Mouse (Mus musculus) forebrain, embryonic 14.5 days (tissue): ENCODE data around the gene Rpl5. TPM values are rescaled to one million over a fixed set of nuclear protein-coding genes. Genes with fewer than 3 reads are reported as not detected.

Experiments
- ATAC-seq: fragments of 200-750 bp; cut with Nextera tagmentation; 2 replicates; pipeline ENCODE4 v1.8.0; 2017; ENCODE audit warnings: mild to moderate bottlenecking, moderate library complexity
- DNase-seq: peaks from one replicate; pipeline ENCODE4 v3.0.0-alpha.2; 2015; ENCODE audit warnings: low spot score
- H3K27ac ChIP-seq: fragments of 300-500 bp; sonication (generic); 2 replicates; pipeline ENCODE4 v1.5.1; 2014; ENCODE audit warnings: low read depth, mild to moderate bottlenecking, control low read depth, low read length, moderate library complexity
- H3K27me3 ChIP-seq: fragments of 300-500 bp; sonication (generic); replicated peaks from 2 replicates; pipeline ENCODE4 v1.6.1; 2014; ENCODE audit warnings: low read length, control low read depth, mixed read lengths; ENCODE audit not compliant: control insufficient read depth, insufficient read depth
- H3K36me3 ChIP-seq: fragments of 300-500 bp; sonication (generic); 2 replicates; pipeline ENCODE4 v1.6.1; 2014; ENCODE audit warnings: low read length, control low read depth; ENCODE audit not compliant: control insufficient read depth, insufficient read depth
- H3K4me1 ChIP-seq: fragments of 300-500 bp; sonication (generic); 2 replicates; pipeline ENCODE4 v1.6.1; 2014; ENCODE audit warnings: antibody characterized with exemption, low read length, control low read depth; ENCODE audit not compliant: control insufficient read depth, insufficient read depth
- H3K4me2 ChIP-seq: fragments of 300-500 bp; sonication (generic); 2 replicates; pipeline ENCODE4 v1.6.1; 2014; ENCODE audit warnings: mild to moderate bottlenecking, control low read depth, low read length
- H3K4me3 ChIP-seq: fragments of 300-500 bp; sonication (generic); 2 replicates; pipeline ENCODE4 v1.5.1; 2014; ENCODE audit warnings: low read depth, low read length, control low read depth
- H3K9ac ChIP-seq: fragments of 300-500 bp; sonication (generic); 2 replicates; pipeline ENCODE4 v1.6.1; 2014; ENCODE audit warnings: mild to moderate bottlenecking, low read length, control low read depth, moderate library complexity
- H3K9me3 ChIP-seq: fragments of 300-500 bp; sonication (generic); replicated peaks from 2 replicates; pipeline ENCODE4 v1.6.1; 2016; ENCODE audit warnings: low read length, control low read depth, mixed read lengths; ENCODE audit not compliant: control insufficient read depth
- WGBS: fragments of 180-500 bp; shearing (Covaris S2); extraction: QIAGEN DNeasy Blood & Tissue Kit; methylation state at CpG from one replicate; pipeline ENCODE4 v1.1.7; 2014; 5-methylcytosine and 5-hydroxymethylcytosine counted together
- polyA plus RNA-seq: library from polyadenylated mRNA; unstranded; fragments of >200 nt; fragmentation: Nextera tagmentation; extraction: Ambion mirVana; gene quantifications from 2 replicates; pipeline ENCODE4 v1.2.1, GENCODE M21; 2014

Gene Rpl5
- 63.5 and 65.3 TPM in 2 replicates for polyA plus RNA-seq

DNA sequence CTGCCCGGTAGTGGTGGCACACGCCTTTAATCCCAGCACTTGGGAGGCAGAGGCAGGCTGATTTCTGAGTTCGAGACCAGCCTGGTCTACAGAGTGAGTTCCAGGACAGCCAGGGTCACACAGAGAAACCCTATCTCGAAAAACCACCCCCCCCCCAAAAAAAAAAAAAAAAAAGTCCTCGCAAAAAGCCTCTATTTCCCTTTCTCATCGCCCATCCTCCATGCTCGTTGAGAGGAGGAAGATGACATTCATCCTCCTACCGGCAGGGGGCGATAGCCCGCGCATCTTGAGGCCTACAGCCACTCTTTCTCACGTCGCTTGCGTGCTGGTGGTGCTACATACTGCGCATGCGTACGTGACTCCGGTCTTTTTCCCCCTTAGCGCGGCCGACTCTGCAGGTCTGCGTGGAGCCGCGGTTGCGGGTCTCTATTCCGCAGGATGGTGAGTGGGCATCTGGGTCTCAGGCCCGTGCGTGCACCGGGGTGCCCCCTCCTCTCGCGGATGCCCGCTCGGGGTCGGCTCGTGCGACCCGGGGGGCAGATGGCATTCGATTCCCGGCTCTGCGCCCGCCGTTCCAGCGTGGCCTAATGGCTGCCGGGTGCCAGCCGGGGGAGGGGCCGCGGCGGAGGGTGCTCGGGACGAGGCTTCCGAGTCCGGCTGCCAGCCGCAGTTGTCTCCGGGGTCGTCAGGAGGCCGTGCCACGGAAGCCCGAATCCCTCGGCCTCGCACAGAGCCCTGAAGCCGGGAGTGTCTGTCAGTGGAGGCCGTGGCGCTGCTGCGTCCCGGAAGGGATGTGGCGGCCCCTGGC, at the start of gene Rpl5:
Rpl5 (plus strand) TSS at position 297 of the 808 bp plus-strand sequence.
- Histone ChIP-seq H3K4me3 (peak within 1 kb of the TSS; percentile 99), H3K4me2 (peak within 1 kb of the TSS; percentile 73), H3K27me3 (no peaks in the 10 kb centered on the region), H3K27ac (peak within 1 kb of the TSS; percentile 87), H3K36me3 (peaks cover 34% of the 10 kb centered on the region), H3K9ac (peak within 1 kb of the TSS; percentile 97), H3K9me3 (no peaks in the 10 kb centered on the region), H3K4me1 (peaks cover 8% of the 10 kb centered on the region; the same call in 1 of the 2 replicates)
- 4% methylated on average over 66 of the region's 66 CpGs for WGBS
- DNase-seq (peak; percentile 98), ATAC-seq (peak; percentile 99)

- Histone ChIP-seq H3K27ac (no peak overlapping the region), H3K27me3 (no peaks in the 10 kb centered on the region), H3K9me3 (no peaks in the 10 kb centered on the region), H3K36me3 (no peaks in the 10 kb centered on the region), H3K4me1 (peaks cover 10% of the 10 kb centered on the region; the same call in 1 of the 2 replicates), H3K4me3 (no peak overlapping the region), H3K4me2 (no peak overlapping the region), H3K9ac (no peak overlapping the region)
- ATAC-seq (no peak), DNase-seq (no peak)
- WGBS: 18% methylated on average over 6 of the region's 6 CpGs
Measured at GRCm38 (mm10) chr5:107853807-107854206, 46.5 kb upstream of the Rpl5 start.

GRCm38 (mm10) chr5:107854556-107854955, 45.7 kb upstream of the Rpl5 start:
- H3K36me3 ChIP-seq: no peaks in the 10 kb centered on the region
- H3K27me3 ChIP-seq: no peaks in the 10 kb centered on the region
- H3K27ac ChIP-seq: no peak overlapping the region
- DNase-seq: no peak
- no peak for ATAC-seq
- H3K4me2 ChIP-seq: no peak overlapping the region
- 73% methylated on average over 3 of the region's 3 CpGs for WGBS
- H3K9ac ChIP-seq: no peak overlapping the region
- no peaks in the 10 kb centered on the region for H3K9me3 ChIP-seq
- peaks cover 10% of the 10 kb centered on the region; the same call in 1 of the 2 replicates for H3K4me1 ChIP-seq
- no peak overlapping the region for H3K4me3 ChIP-seq

DNA sequence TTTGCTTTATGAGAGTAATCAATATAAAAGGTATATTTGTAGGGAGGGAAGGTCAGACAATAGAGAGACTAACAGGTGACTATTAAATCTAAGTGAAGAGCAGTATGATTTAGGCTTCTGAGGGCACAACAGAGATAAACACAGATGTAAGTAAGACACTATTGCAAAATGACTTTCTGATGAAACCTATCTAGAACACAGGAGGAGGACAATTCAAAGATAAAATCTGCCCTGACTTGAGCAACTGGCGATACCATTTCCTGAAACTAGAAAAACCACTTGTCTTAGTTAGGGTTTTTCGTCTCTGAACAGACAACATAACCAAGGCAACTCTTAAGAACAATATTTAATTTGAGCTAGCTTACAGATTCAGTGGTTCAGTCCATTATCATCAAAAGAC, 44.8 kb upstream of the Rpl5 start:
- Histone ChIP-seq H3K36me3 (no peaks in the 10 kb centered on the region), H3K4me3 (no peak overlapping the region), H3K9me3 (no peaks in the 10 kb centered on the region), H3K4me1 (peaks cover 10% of the 10 kb centered on the region; the same call in 1 of the 2 replicates), H3K4me2 (no peak overlapping the region), H3K27me3 (no peaks in the 10 kb centered on the region), H3K9ac (no peak overlapping the region), H3K27ac (no peak overlapping the region)
- ATAC-seq (no peak), DNase-seq (no peak)
- WGBS: 97% methylated on average over 2 of the region's 2 CpGs

GRCm38 (mm10) chr5:107858963-107859362, 41.3 kb upstream of the Rpl5 start:
- DNase-seq (no peak), ATAC-seq (no peak)
- Histone ChIP-seq H3K4me3 (no peak overlapping the region), H3K9ac (no peak overlapping the region), H3K36me3 (no peaks in the 10 kb centered on the region), H3K4me2 (no peak overlapping the region), H3K4me1 (peaks cover 5% of the 10 kb centered on the region; the same call in 1 of the 2 replicates), H3K9me3 (no peaks in the 10 kb centered on the region), H3K27ac (no peak overlapping the region), H3K27me3 (no peaks in the 10 kb centered on the region)
- 51% methylated on average over 2 of the region's 2 CpGs for WGBS

- Histone ChIP-seq H3K4me1 (peaks cover 5% of the 10 kb centered on the region; the same call in 1 of the 2 replicates), H3K9ac (no peak overlapping the region), H3K36me3 (no peaks in the 10 kb centered on the region), H3K4me3 (no peak overlapping the region), H3K27ac (no peak overlapping the region), H3K9me3 (no peaks in the 10 kb centered on the region), H3K4me2 (no peak overlapping the region), H3K27me3 (no peaks in the 10 kb centered on the region)
- DNase-seq (no peak), ATAC-seq (no peak)
- 88% methylated on average over 3 of the region's 3 CpGs for WGBS
Measured at GRCm38 (mm10) chr5:107863971-107864370, 36.3 kb upstream of the Rpl5 start.

DNA sequence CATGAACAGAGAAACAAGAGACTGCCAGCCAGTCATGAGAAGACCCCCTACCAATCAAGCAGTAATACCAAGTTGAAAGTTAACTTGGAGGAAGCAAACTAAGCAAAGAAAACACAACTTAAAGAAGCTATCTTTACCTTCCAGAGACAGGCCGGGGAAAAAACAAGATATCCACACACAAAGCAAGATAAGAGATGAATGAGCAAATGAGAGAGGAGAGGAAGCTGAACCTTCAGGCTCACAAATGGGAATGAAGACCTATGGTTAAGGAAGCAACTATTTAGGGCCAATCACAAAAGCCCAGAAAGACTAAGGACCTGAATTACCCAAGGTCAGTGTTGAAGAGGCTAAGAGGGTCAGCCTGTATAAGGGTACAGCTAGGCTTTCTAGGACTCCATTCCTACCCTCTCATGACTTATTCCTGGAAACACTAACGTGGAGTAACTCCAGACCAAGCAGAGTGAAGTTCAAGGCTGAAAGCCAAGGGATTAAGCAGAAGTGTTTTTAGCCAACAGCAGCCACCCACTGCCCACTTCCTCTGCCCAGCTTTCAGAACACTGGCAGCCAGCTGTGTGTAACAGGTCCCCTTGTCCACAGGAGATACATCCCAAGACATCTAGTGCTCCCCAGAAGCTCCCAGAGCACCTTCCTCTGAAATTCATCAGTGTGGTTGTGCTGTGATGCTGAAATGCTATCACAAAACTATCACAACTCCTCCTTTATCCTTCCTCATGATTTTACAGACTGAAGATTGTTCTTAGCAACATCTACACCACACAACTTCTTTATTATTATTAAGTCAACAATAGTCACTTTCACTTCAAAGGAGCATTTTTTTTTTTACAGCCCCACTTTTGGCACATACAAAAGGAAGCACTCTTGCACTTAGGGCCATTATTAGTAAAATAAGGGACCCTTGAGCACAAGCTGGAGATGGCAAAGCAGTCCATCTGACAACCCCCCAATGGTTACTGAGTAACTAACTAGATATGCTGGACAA, 33.9 kb upstream of the Rpl5 start:
- 70% methylated on average over 2 of the region's 2 CpGs for WGBS
- no peak overlapping the region for H3K4me3 ChIP-seq
- 0 out of 2 replicates have a peak, but pooled peaks cover 2% of the 10 kb centered on the region for H3K27me3 ChIP-seq
- H3K9ac ChIP-seq: no peak overlapping the region
- no peak overlapping the region for H3K27ac ChIP-seq
- no peaks in the 10 kb centered on the region for H3K9me3 ChIP-seq
- no peak overlapping the region for H3K4me2 ChIP-seq
- H3K36me3 ChIP-seq: no peaks in the 10 kb centered on the region
- DNase-seq: no peak
- ATAC-seq: no peak
- H3K4me1 ChIP-seq: peaks cover 5% of the 10 kb centered on the region; the same call in 1 of the 2 replicates

GRCm38 (mm10) chr5:107867970-107868904, 32.1 kb upstream of the Rpl5 start:
- Histone ChIP-seq H3K9me3 (no peaks in the 10 kb centered on the region), H3K27me3 (0 out of 2 replicates have a peak, but pooled peaks cover 2% of the 10 kb centered on the region), H3K36me3 (no peaks in the 10 kb centered on the region), H3K4me1 (peaks cover 5% of the 10 kb centered on the region; the same call in 1 of the 2 replicates), H3K4me3 (peak overlapping the region; percentile 80), H3K27ac (peak overlapping the region; percentile 86), H3K9ac (peak overlapping the region; percentile 82), H3K4me2 (peak overlapping the region; percentile 69)
- ATAC-seq: peak; percentile 73
- peak; percentile 52 for DNase-seq
- under 1% methylated on average over 65 of the region's 82 CpGs for WGBS
